Mouse (Mus musculus): ENCODE measurements around the gene Lhfpl2. TPM values are rescaled to one million over a fixed set of nuclear protein-coding genes. Genes with fewer than 3 reads are reported as not detected.

Lhfpl2 gene
- polyA plus RNA-seq, 1 experiment from 2014 or later: 6.8 TPM

DNA sequence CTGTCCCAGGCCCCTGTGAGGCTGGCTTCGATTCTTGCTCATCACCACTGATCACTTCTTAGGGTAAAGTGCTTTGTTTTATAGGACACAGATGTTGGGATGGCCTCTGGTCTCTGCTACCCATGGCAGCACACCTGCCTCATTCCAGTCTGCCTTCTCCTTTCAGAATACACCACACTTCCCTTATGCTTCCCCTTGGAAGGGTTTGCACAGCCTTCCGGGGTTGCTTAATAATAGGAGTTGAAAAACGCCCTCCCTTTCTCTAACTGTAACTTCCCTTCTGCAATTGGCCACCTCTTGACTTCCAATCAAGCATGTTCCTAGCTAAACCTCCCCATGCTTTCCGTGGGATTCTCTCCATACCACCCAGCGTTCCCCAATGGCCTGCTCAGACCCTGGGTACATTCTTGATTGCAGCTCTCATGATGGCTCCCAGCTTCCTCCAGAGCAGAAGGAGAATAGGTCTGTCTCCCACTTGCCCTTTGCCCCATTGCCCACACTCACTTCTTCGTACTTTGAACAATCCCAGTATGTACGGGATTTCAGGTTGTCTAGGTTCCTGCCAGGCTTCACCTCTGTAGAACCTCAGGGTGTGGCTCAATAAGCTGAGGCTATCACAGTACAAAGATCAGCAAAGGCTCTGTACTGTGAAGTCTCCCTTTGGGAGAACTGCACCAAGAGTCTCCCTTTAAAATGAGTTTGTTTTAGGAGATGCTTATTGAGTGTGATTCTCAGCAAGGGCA, 102.1 kb downstream of the Lhfpl2 start:
- H3K9ac ChIP-seq (ENCODE audit: low read length): no peak overlapping the region
- no peaks in the 10 kb centered on the region for H3K36me3 ChIP-seq (ENCODE audit: control insufficient read depth, insufficient read depth, low read length)
- 75% methylated on average over 7 of the region's 7 CpGs for WGBS
- H3K27ac ChIP-seq (replicated peaks): peak overlapping the region; percentile 1
- H3K4me3 ChIP-seq (ENCODE audit: low read depth, low read length): no peak overlapping the region
- H3K27me3 ChIP-seq (ENCODE audit: control insufficient read depth, insufficient read depth, low read length): no peaks in the 10 kb centered on the region
- ATAC-seq (ENCODE audit: low FRiP score, low TSS enrichment) (peak; percentile 75), DNase-seq (ENCODE audit: low spot score) (peak; percentile 36)
- no peak overlapping the region for H3K4me2 ChIP-seq (replicated peaks; ENCODE audit: low read depth)
- H3K4me1 ChIP-seq (replicated peaks; ENCODE audit: control insufficient read depth, insufficient read depth): no peaks in the 10 kb centered on the region
- no peak for TF ChIP-seq EP300 (optimal IDR thresholded peaks at IDR 0.05)
- TF ChIP-seq CTCF (IDR thresholded peaks at IDR 0.05; ENCODE audit: low read depth): no peak
- H3K9me3 ChIP-seq (ENCODE audit: control insufficient read depth, low read length): no peaks in the 10 kb centered on the region

DNA sequence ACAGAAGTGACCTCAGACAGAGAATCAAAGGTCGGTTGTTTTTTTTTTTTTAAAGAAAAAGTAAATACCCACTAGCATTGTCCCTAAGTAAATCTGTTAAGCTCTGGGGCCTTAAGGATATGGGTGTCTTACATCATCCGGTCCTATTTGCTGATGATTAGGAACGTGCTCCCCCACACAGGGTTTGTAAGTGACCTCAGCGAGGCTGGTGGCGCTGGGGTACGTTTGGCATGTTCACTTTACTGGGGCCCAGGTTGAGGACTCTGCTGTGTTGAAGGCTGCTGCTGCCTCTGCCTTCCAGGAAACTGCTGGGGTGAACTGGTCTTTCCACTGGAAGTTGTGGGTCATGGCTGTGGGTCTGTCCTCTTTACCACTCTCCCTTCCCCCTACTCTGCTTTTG, 106.9 kb downstream of the Lhfpl2 start:
- 43% methylated on average over 6 of the region's 6 CpGs for WGBS
- Histone ChIP-seq H3K4me3 (ENCODE audit: low read depth, low read length) (no peak overlapping the region), H3K4me1 (replicated peaks; ENCODE audit: control insufficient read depth, insufficient read depth) (no peaks in the 10 kb centered on the region), H3K27me3 (ENCODE audit: control insufficient read depth, insufficient read depth, low read length) (no peaks in the 10 kb centered on the region), H3K36me3 (ENCODE audit: control insufficient read depth, insufficient read depth, low read length) (no peaks in the 10 kb centered on the region), H3K9me3 (ENCODE audit: control insufficient read depth, low read length) (no peaks in the 10 kb centered on the region), H3K9ac (ENCODE audit: low read length) (no peak overlapping the region), H3K27ac (replicated peaks) (peak overlapping the region; percentile 56), H3K4me2 (replicated peaks; ENCODE audit: low read depth) (no peak overlapping the region)
- DNase-seq (ENCODE audit: low spot score): peak; percentile 58
- ATAC-seq (ENCODE audit: low FRiP score, low TSS enrichment): peak; percentile 77
- no peak for TF ChIP-seq EP300 (optimal IDR thresholded peaks at IDR 0.05)
- TF ChIP-seq CTCF (IDR thresholded peaks at IDR 0.05; ENCODE audit: low read depth): no peak

DNA sequence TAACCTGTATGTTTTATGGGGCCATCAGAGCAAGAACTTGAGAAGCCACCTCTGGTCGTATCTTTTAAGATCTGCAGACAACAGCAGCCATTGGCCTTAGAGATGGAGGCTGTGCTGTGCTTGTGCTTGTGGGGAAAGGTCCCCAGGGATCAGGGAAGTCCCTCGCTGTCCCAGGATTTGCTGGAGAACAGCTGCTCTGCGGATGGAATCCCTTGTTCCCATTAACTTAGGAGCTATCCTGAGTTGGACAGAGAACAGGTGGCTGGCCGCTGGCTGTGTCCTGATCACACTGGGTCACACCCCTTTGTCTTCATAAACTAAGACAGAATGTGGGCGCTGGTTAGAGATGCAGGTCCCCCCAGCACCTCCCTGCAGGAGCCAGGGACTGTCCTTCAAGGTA, 110.7 kb downstream of the Lhfpl2 start:
- Histone ChIP-seq H3K4me2 (replicated peaks; ENCODE audit: low read depth) (no peak overlapping the region), H3K27me3 (ENCODE audit: control insufficient read depth, insufficient read depth, low read length) (no peaks in the 10 kb centered on the region), H3K9me3 (ENCODE audit: control insufficient read depth, low read length) (no peaks in the 10 kb centered on the region), H3K36me3 (ENCODE audit: control insufficient read depth, insufficient read depth, low read length) (no peaks in the 10 kb centered on the region), H3K4me3 (ENCODE audit: low read depth, low read length) (no peak overlapping the region), H3K4me1 (replicated peaks; ENCODE audit: control insufficient read depth, insufficient read depth) (no peaks in the 10 kb centered on the region), H3K27ac (replicated peaks) (no peak overlapping the region), H3K9ac (ENCODE audit: low read length) (no peak overlapping the region)
- no peak for ATAC-seq (ENCODE audit: low FRiP score, low TSS enrichment)
- DNase-seq (ENCODE audit: low spot score): no peak
- TF ChIP-seq EP300 (optimal IDR thresholded peaks at IDR 0.05) (no peak), CTCF (IDR thresholded peaks at IDR 0.05; ENCODE audit: low read depth) (no peak)
- 76% methylated on average over 5 of the region's 5 CpGs for WGBS

DNA sequence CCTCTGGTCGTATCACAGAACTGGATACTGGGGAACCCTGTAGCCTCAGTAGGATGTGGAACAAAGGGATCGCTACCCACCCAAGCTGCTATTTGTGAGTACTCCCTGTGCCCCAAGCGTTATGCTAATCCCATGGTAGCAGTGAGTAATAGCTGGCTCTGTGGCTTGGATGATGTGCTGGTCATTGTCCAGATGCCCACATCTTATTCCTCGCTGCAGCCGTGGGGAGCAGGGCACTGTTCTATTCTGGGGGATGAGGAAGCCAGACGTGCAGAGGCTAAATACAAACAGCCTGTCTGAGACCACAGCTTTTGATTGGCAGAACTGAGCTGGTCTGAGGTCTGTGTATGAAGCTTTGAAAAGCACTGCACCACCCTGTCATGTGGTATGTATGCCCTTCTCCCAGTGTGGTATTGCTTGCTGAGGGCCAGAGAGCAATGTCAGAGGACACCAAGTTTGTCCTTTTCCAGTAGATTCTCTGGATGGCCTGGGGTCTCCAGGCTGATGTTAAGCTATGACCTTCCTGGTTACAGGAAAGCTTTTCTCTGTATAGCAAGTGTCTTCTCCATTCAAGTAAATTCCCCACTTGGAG, 111.8 kb downstream of the Lhfpl2 start:
- no peak for ATAC-seq (ENCODE audit: low FRiP score, low TSS enrichment)
- no peak for DNase-seq (ENCODE audit: low spot score)
- no peaks in the 10 kb centered on the region for H3K27me3 ChIP-seq (ENCODE audit: control insufficient read depth, insufficient read depth, low read length)
- no peak overlapping the region for H3K27ac ChIP-seq (replicated peaks)
- no peaks in the 10 kb centered on the region for H3K9me3 ChIP-seq (ENCODE audit: control insufficient read depth, low read length)
- H3K4me2 ChIP-seq (replicated peaks; ENCODE audit: low read depth): no peak overlapping the region
- no peak overlapping the region for H3K4me3 ChIP-seq (ENCODE audit: low read depth, low read length)
- no peak overlapping the region for H3K9ac ChIP-seq (ENCODE audit: low read length)
- H3K36me3 ChIP-seq (ENCODE audit: control insufficient read depth, insufficient read depth, low read length): no peaks in the 10 kb centered on the region
- no peaks in the 10 kb centered on the region for H3K4me1 ChIP-seq (replicated peaks; ENCODE audit: control insufficient read depth, insufficient read depth)
- WGBS: 66% methylated on average over 6 of the region's 6 CpGs
- TF ChIP-seq EP300 (optimal IDR thresholded peaks at IDR 0.05) (no peak), CTCF (IDR thresholded peaks at IDR 0.05; ENCODE audit: low read depth) (no peak)

DNA sequence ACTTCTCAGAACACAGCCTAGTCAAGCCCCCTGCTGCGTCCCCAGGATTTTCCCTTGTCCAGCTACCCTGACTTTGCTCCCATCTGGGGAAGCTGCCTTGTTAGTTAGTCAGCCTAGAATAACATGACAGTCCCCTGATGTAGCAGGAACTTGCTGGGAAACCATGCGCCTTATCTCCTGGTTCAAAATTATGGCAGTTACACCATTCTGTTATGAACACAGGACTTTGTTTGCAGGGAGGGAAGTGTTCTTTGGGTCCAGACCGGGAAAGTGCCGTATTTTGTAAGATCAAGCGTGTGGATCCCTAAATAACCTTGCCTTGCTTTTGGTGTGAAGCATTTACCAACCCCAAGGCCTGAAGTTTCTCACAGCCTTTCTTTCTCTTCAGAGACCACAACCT, 114.0 kb downstream of the Lhfpl2 start:
- ATAC-seq (ENCODE audit: low FRiP score, low TSS enrichment): no peak
- no peaks in the 10 kb centered on the region for H3K27me3 ChIP-seq (ENCODE audit: control insufficient read depth, insufficient read depth, low read length)
- H3K4me3 ChIP-seq (ENCODE audit: low read depth, low read length): no peak overlapping the region
- H3K4me2 ChIP-seq (replicated peaks; ENCODE audit: low read depth): no peak overlapping the region
- WGBS: 83% methylated on average over 5 of the region's 5 CpGs
- H3K4me1 ChIP-seq (replicated peaks; ENCODE audit: control insufficient read depth, insufficient read depth): no peaks in the 10 kb centered on the region; the same call in 1 of the 2 replicates
- TF ChIP-seq CTCF (IDR thresholded peaks at IDR 0.05; ENCODE audit: low read depth) (no peak), EP300 (optimal IDR thresholded peaks at IDR 0.05) (no peak)
- no peak overlapping the region for H3K27ac ChIP-seq (replicated peaks)
- H3K9me3 ChIP-seq (ENCODE audit: control insufficient read depth, low read length): no peaks in the 10 kb centered on the region
- no peaks in the 10 kb centered on the region for H3K36me3 ChIP-seq (ENCODE audit: control insufficient read depth, insufficient read depth, low read length)
- DNase-seq (ENCODE audit: low spot score): no peak
- H3K9ac ChIP-seq (ENCODE audit: low read length): no peak overlapping the region
